Mouse (Mus musculus) liver, embryonic 18 days (tissue): ENCODE data around the gene 1700020L24Rik. TPM values are rescaled to one million over a fixed set of nuclear protein-coding genes. Genes with fewer than 3 reads are reported as not detected.

ENCODE experiments used
- polyA plus RNA-seq: library from polyadenylated mRNA; depleted of rRNA; stranded (reverse); fragments of >200 nt; gene quantifications from 2 replicates; pipeline ENCODE4 v1.2.3, GENCODE M21; 2012; rRNA removed

1700020L24Rik gene
- polyA plus RNA-seq: 5.3 and 7.1 TPM in 2 replicates

DNA sequence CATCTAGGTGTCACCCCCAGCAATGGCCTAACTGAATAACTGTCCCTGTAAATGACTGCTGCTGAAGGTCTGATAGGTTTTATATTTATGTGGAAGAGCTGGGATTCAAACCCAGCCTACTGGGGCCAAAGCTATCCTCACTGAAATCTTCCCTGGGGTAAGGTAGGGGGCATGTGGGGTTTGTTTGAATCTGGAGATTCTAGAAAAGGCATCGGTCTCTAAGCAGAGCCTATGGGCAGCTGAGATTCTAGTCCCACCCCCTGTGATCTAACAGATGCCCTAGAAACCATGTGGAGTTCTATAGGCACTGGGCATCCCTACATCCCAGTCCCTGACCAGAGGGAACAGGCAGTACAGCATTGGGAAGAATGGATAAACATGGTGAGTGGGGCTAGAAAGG lies at the start of gene 1700020L24Rik:
Gene 1700020L24Rik, plus strand, starts transcription at position 301 of the 400 bp plus-strand sequence.

DNA sequence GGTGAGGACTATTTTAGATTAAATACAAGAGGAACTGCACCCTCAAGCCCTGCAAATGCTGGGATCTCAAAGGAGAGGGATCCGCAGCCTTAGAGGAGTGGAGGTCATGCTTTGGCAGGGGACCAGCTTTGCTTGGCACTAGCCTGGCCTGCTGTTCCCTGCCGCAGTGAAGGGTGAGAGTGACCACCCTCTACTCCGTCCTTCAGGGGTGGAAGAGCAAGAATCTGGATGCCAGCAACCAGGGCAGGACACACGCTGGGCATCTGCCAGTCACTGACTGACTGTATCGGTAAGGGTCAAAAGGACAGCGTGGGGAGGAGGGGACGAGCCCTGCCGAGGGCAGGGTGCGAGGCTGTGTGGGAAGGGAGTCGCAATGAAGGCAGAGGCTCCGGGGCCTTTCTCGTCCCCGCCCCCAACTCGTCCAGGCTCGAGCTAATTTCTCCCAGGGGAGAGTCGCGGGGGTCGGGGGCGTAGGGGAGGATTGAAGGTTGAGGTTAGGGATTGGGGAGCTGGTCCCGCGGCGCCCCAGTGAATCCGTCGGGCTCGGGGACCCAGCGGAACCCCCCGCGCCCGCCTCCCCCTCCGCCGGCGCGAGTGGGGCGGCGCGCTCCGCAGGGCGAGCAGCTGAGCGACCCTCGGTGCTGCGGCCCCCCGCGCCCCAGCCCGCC lies 28.3 kb upstream of the 1700020L24Rik start, which contains the start of gene Rasl10b:
Gene Rasl10b, plus strand, starts transcription at position 51 of the 668 bp plus-strand sequence.

DNA sequence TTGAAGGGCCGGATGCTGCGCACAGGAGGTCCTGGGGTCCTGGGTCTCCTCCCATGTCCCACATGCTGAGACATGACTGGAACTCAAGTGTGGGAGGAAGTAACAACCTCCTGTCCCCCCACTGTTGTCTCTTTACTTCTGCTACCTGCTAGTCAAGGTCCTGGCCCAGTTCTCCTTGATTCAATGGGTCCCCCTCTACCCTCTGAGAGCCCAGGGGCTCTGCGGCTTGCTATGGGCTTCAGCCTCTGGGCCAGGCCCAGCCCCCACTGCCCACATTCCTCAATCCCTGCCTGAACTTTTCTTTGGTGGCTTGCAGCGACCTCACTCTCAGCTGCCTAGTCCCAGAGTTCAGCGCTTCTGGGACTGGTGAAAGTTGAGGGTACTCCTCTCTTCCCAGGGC lies 8.1 kb upstream of the 1700020L24Rik start, which contains the start of gene Gas2l2:
Gene Gas2l2, minus strand, starts transcription at position 101 of the 400 bp plus-strand sequence.

DNA sequence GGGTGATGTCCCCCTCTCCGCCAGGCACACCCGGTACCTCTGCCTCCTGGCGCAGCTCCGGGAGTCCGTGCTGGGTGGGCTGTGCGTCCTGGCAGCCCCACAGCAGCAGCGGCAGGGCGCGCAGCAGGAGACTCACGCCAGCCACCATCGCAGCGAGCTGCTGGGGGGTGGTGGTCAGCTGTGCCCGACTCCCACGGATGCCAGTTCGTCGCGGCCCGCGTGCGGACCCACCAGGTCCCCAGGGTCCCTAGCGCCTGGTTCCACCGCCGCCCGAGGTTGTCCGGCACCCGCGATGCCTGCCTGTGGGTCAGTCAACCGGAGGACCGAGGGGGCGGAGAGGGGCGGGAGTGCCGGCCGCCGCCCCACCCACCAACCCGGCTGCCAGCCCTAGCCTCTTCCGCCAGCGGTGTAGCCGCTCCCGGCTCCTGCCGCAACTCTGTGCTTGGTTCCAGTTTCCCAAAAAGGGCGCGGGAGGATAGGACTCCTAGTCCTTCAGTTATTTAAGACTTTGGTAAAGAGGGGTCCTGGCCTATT lies 25.3 kb downstream of the 1700020L24Rik start, which contains the start of gene Mmp28:
Gene Mmp28, minus strand, starts transcription at position 361 of the 534 bp plus-strand sequence.

DNA sequence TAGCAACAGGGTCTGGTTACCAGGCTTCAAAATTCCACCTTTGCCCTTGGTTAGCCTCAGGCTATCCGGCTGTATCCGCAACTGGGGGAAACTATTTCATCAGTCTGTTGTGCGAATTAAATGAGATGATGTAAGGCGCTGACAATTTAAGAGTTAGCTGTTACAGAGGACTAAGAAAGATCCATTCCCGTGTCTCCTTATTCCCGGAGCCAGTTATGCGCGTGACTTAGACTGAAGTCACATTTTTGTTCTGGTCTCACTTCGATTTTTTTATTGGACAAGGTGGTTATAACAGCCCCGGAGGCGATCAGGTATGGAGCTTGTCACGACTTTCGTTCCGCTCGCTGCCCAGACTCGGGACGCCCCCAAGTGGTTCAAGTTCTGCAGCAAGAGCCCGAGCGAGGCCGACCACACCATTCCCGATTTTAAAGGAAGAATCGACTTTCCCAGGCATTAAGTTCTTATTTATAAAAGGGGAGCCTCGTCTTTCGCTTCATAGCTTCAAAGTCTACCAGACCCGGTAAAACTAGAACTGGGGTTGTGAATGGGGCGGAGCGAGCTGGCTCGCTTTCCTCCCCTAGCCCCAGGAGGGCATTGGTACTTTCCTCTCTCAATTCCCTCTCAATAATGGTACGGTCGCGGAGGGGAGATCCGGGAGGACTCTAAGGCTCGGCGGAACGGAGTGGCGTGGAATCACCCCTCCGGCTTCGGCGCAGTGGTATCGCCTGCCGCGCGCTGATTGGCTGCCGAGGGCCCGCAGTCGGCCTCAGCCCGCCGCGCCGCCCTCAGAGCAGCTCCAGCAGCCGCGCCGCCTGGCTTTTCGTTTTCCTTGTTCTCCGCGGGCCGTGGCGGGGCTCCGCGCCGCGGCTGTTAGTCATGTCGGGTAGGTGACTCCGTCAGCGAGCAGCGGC lies 35.1 kb downstream of the 1700020L24Rik start, which contains the start of gene Taf15:
Gene Taf15, plus strand, starts transcription at position 763 of the 911 bp plus-strand sequence.

Other genes with a start within 250 kb of the 1700020L24Rik start
- gene Slfn3, start 246.3 kb upstream of the 1700020L24Rik start, polyA plus RNA-seq: 1.6 and 1.8 TPM in 2 replicates
- 10.2 and 11.4 TPM in 2 replicates for gene Slfn14, start 151.0 kb upstream of the 1700020L24Rik start, polyA plus RNA-seq
- gene Ap2b1, start 138.7 kb upstream of the 1700020L24Rik start, polyA plus RNA-seq: 10.6 and 11.5 TPM in 2 replicates
- gene Pex12, start 135.1 kb upstream of the 1700020L24Rik start, polyA plus RNA-seq: 4.5 and 4.9 TPM in 2 replicates
- gene Rasl10b, start 28.5 kb upstream of the 1700020L24Rik start, polyA plus RNA-seq: 0.05 and 0.07 TPM in 2 replicates
- gene Gas2l2, start 8.2 kb upstream of the 1700020L24Rik start, polyA plus RNA-seq: 0.01 TPM in 1 of 2 replicates, not detected in the other
- gene Mmp28, start 25.4 kb downstream of the 1700020L24Rik start, polyA plus RNA-seq: 0.37 and 0.45 TPM in 2 replicates
- 24.8 and 30.1 TPM in 2 replicates for gene Taf15, start 35.4 kb downstream of the 1700020L24Rik start, polyA plus RNA-seq
- 0.01 TPM in 1 of 2 replicates, not detected in the other for gene Heatr9, start 84.5 kb downstream of the 1700020L24Rik start, polyA plus RNA-seq
- gene Ccl5, start 92.8 kb downstream of the 1700020L24Rik start, polyA plus RNA-seq: 3.7 and 6.4 TPM in 2 replicates
- 36.2 and 38.4 TPM in 2 replicates for gene Ccl9, start 141.0 kb downstream of the 1700020L24Rik start, polyA plus RNA-seq
- 7.1 and 7.7 TPM in 2 replicates for gene Ccl6, start 155.4 kb downstream of the 1700020L24Rik start, polyA plus RNA-seq
- not detected in 2 replicates for gene Rpl9-ps1, start 207.9 kb downstream of the 1700020L24Rik start, polyA plus RNA-seq
- gene Ccl3, start 211.7 kb downstream of the 1700020L24Rik start, polyA plus RNA-seq: 0.90 and 1.7 TPM in 2 replicates
- 0.91 and 1.3 TPM in 2 replicates for gene Ccl4, start 224.9 kb downstream of the 1700020L24Rik start, polyA plus RNA-seq